Mouse (Mus musculus): ENCODE results near the gene Gna13.
"Not testable (repeated sequence)": the region's sequence is repeated elsewhere in the genome, so short reads cannot be mapped to it uniquely, and the experiment has no call there.

Gna13 gene

GRCm38 (mm10) chr11:109362463-109363190, at the start of gene Gna13:
Gene Gna13 (plus strand): TSS chr11:109362831.
- DNase-seq (ENCODE audit: low spot score in 2 of 2), result peak; percentile 79 to 88

GRCm38 (mm10) chr11:109316921-109317320, 45.7 kb upstream of the Gna13 start:
- DNase-seq (ENCODE audit: low spot score in 2 of 2), result peak in 1 of 2 experiments; percentile 52

GRCm38 (mm10) chr11:109319471-109319870, 43.2 kb upstream of the Gna13 start:
- DNase-seq (ENCODE audit: low spot score in 2 of 2), result no peak

DNA sequence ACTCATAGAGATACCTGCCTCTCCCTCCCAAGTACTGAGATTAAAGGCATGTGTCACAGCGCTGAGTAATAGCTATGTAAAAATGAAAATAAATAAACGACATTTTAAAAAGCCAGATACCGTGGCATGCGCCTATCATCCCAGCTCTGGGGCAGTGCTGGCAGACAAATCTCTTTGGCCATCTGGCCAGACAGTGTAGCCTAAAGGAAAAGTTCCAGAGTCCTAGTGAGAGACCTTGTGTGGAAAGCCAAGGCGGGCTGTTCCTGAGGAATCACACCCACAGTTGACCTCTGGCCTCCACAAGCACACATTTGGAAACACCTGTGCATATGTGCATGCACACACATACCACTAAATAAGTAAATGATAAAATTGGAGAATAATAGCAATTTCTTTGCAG, 42.7 kb upstream of the Gna13 start:
- DNase-seq (ENCODE audit: low spot score in 2 of 2), result no peak

DNA sequence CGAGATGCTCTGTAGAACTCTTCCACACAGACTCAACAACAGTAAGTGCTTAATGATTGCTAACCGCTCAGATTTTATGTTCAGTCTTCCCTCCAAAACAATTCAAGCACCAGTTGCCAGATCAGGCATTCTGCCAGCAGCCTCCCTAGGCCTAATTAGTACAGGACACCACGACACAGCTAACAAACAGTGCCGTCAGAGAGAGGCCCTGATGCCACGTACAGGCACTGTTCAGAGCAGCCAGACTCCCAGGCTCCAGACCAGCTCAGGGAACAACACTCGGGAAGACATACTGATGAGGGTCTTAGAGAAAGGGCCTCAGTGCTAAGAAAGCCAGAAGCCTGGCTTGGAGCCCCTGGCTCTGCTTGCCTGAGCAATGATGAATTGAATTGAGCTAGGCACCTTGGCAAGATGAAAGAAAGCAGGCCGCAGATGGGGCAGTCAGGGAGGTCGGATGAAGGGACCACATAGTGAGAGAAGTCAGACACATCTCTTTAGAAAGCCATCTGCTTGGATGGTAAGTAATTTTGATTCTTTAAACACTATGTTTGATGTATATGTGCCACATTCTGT, 42.2 kb upstream of the Gna13 start:
- peak; percentile 45 to 59 for DNase-seq (ENCODE audit: low spot score in 2 of 2)

- DNase-seq (ENCODE audit: low spot score in 2 of 2), result no peak
Measured at GRCm38 (mm10) chr11:109326270-109326669, 36.4 kb upstream of the Gna13 start.

DNA sequence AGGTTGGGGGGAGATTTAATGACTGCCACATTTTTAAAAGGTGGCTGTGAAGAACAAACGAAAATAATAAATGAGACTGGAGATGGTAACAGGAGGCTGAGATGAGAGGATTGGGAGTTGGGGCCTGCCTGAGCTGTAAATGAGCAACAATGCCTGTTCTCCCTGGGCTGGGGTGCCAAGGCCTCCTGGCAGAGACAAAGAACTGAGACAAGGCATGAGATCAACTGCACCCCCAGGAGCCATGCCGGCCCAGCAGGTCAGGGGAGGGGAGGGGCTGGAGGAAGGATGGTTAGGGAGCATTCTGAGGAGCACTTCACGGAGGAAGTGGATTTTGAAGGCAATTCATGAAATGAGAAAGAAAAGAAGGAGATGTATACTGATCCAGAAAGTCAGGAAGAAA, 35.2 kb upstream of the Gna13 start:
- DNase-seq (ENCODE audit: low spot score in 2 of 2), result no peak

- no peak for DNase-seq (ENCODE audit: low spot score in 2 of 2)
Measured at GRCm38 (mm10) chr11:109327952-109328351, 34.7 kb upstream of the Gna13 start.

GRCm38 (mm10) chr11:109329331-109329730, 33.3 kb upstream of the Gna13 start:
- DNase-seq (ENCODE audit: low spot score in 2 of 2), result no peak

DNA sequence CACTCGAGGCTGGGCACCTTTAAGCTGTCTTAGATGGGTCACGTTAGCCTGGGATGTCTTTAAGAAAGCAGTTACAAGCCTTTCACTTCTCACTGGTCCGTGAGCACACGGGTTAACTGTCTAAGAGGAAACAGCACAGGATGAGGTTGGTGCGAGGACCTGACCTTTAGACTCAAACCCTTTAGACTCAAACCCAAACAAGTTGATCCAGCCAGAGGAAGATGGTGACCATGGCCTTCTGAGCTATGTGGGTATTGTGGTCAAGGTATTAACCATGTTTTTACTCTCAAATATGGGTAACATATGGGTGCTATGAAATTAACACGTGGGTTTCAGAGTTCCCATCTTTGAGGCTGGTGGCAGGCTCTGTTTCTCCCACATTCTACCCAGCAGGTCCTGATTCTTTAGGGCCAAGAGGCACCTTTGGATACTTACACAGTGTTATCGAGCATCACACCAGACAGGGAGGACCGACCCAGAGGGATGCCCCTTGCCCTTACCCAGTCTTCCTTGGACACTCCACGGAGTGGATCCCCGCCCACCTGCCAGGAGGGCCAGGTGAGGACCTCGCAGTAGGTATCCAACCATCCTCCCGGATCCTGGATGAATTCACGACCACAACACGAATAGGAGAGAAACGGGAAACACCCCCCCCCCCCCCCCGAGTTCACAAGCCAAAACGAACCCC, 31.8 kb upstream of the Gna13 start:
- DNase-seq (ENCODE audit: low spot score in 2 of 2), result no peak

- peak in 1 of 2 experiments; percentile 93 for DNase-seq (ENCODE audit: low spot score in 2 of 2)
Measured at GRCm38 (mm10) chr11:109331424-109331824, 31.2 kb upstream of the Gna13 start.

- no peak for DNase-seq (ENCODE audit: low spot score in 2 of 2)
Measured at GRCm38 (mm10) chr11:109332722-109333121, 29.9 kb upstream of the Gna13 start.

GRCm38 (mm10) chr11:109334773-109335172, 27.9 kb upstream of the Gna13 start:
- DNase-seq (ENCODE audit: low spot score in 2 of 2), result no peak

DNA sequence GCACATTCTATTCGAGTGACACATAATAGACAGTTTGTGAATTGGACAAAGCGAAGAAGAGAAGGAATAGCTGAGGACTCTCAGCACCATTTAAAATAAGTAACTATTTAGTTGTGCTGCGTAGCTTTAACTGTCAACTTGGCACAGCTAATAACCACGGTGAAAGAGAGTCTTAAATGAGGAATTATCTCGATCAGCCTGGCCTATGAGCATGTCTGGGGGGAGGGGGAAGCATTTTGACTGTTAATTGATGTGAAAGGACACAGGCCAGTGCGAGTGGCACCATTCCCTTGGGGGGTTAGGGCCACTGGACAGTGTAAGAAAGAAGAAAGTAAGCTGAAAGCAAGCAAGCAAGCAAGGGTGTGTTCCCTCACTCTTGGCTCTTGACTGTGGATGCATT, 26.7 kb upstream of the Gna13 start:
- DNase-seq (ENCODE audit: low spot score in 2 of 2), result no peak

DNA sequence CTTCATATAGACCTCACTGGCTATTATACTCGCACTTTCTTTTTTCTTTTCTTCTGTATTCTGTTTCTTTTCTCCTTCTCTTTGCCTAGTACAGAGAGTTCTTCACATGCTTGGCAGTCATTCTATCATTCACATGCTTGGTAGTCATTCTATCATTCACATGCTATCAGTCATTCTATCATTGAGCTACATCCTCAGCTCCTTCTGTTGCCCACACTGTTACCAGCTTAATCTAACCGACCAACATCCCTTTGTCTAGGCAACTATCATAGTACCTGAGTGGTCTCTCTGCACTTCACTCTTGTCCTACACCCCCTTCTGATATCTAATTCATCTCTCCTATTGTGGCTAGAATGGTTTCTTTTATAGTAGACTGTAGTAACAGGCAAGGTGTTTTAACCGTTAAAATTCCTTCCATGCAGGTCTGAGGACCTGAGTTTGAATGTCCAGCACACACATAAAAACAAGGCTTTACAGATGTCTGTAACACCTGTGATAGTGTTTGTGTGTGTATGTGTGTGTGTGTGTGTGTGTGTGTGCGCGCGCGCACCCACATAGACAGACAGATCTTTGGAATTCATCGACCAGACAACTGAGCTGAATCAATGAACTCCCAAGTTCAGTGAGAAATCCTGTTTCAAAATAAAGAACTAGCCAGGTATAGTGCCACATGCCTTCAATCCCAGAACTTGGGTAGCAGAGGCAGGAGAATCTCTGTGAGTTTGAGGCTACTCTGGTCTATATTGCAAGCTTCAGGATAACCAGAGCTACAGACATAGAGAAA, 23.3 kb upstream of the Gna13 start:
- DNase-seq (ENCODE audit: low spot score in 2 of 2), result no peak

- no peak for DNase-seq (ENCODE audit: low spot score in 2 of 2)
Measured at GRCm38 (mm10) chr11:109340541-109340940, 22.1 kb upstream of the Gna13 start.

DNA sequence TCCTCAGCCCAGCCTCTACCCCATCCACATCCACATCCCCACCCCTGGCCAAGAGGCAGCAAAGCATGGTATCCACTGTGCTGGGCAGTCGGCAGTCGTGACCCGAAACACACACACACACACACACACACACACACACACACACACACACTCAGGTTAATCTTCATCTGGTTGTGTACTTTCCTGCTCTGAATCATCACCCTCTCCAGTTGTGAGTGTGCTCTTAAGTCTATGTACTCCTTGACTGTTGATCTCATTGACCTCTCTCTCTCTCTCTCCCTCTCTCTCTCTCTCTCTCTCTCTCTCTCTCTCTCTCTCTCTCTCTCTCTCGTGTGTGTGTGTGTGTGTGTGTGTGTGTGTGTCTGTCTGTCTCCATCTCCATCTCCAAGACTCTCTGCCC, 20.0 kb upstream of the Gna13 start:
- not testable (repeated sequence) for DNase-seq (ENCODE audit: low spot score in 2 of 2)

DNA sequence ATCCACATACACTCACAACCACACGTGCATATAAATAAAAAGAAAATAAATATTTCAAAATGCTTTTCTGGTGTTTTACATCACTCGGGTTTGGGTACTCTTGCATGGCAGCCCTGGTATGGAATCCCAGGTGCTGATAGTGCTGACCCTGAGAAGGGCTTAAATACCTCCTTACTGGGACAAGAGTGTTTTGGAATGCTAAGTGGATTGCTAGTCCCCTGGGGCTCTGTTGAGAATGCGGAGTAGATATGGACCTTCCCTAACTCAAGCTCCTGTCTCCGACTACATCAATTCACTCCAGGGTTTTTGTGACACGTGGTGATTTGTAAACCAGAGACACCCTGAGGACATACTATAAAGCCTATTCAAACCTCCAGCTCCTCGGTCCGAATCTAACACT, 19.1 kb upstream of the Gna13 start:
- DNase-seq (ENCODE audit: low spot score in 2 of 2), result no peak

DNA sequence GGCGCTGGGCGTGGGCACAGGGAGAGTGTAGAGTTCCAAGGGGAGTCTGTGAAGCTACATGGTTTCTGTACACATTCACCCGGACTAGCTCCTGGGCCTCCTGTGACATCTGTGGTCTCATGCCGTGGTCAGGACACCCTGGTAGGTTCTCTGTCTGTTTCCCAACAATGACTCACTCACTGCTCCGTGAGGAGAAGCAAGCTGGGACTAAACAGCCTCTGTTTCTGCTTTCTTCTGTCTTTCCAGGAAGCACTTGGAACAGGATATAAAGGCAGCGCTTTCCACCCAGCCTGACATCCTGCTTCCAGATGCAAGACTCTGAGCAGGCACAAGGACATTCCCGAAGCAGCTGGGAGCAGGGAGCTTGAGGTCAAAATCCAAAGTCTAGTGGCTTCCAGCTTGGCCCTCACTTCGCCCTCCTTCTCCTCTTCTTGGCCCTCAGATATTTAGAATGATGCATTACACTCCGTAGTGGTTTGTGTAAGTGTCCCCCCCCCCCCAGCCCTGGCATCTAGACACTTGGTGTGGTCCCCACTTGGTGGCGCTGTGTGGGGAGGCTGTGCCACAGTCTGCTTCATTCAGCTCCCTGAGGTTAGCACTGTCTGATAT, 18.5 kb upstream of the Gna13 start:
- no peak for DNase-seq (ENCODE audit: low spot score in 2 of 2)

DNA sequence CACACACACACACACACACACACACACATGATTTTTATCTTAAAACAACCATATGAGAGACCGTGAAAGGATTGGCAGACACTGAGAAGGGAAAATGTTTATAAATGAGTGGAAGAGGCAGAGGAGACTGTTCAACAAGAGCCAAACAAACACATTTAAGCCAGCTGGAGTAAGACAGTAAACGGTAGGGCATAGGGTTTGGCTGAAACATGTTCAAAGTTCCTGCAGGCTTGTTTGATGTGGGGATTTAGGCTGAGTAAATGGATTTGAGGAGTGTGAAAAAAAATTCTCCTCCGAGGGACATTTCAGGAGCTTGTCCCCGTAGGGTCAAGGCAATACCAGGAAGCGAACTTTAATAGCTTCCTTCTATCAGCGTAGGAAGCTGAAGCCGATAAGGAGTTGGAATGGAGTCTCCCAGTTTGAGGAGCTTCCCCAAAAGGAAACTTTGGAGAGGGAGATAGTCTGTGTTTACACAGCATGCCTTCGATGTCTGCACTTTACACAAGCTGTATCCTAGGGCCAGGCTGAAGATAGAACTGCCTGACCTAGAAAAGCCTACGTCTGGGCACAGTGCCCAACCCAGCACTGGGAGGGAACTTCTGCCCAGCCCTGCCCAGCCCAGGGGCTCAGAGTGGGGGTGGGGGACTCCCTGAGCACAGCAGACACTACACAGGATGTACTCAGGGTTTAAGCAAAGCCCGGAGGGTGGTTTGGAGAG, 15.2 kb upstream of the Gna13 start:
- peak; percentile 69 to 76 for DNase-seq (ENCODE audit: low spot score in 2 of 2)

- DNase-seq (ENCODE audit: low spot score in 2 of 2), result no peak
Measured at GRCm38 (mm10) chr11:109348408-109348807, 14.2 kb upstream of the Gna13 start.

All from left cerebral cortex, adult 9 months (tissue).